ENCODE assay signal across 17 mouse cellular contexts in genomic region chr1:13928679-13929078, GRCm38 (mm10).
"Had no signal": no experiment of that assay in that cellular context is flagged by ENCODE, and none has a peak within 500 bp of the region (broad histone marks: within the 10 kb centered on the region; RNA-seq: fewer than 3 reads in every experiment).

No protein-coding gene starts in this region.

- H3K4me1 ChIP-seq: liver, embryonic 13.5 days; liver, embryonic 15.5 days; megakaryocyte, embryonic 14.5 days; midbrain, embryonic 13.5 days; midbrain, embryonic 15.5 days; neural tube, embryonic 12.5 days; stomach, embryonic 15.5 days had no signal

- H3K4me3 ChIP-seq: liver, embryonic 13.5 days; liver, embryonic 15.5 days; megakaryocyte, embryonic 14.5 days; midbrain, embryonic 13.5 days; midbrain, embryonic 15.5 days; neural tube, embryonic 12.5 days; stomach, embryonic 15.5 days had no signal

- H3K9me3 ChIP-seq: liver, embryonic 13.5 days; liver, embryonic 15.5 days; megakaryocyte, embryonic 14.5 days; midbrain, embryonic 13.5 days; midbrain, embryonic 15.5 days; neural tube, embryonic 12.5 days; stomach, embryonic 15.5 days had no signal

- H3K9ac ChIP-seq: liver, embryonic 13.5 days; liver, embryonic 15.5 days; liver, postnatal 0 days; midbrain, embryonic 13.5 days; midbrain, embryonic 15.5 days; neural tube, embryonic 12.5 days; stomach, embryonic 15.5 days had no signal

- H3K27ac ChIP-seq: liver, embryonic 13.5 days; liver, embryonic 15.5 days; macrophage; midbrain, embryonic 13.5 days; midbrain, embryonic 15.5 days; neural tube, embryonic 12.5 days; stomach, embryonic 15.5 days; stomach, postnatal 0 days had no signal

- DNase-seq: liver; liver, embryonic 13.5 days; liver, postnatal 0 days; right cerebral cortex, postnatal 14 days; thymus, adult 2 months; thymus, postnatal 25 days; thymus, postnatal 4 days had no signal

- H3K4me2 ChIP-seq: liver, embryonic 11.5 days; liver, embryonic 13.5 days; liver, embryonic 15.5 days; midbrain, embryonic 11.5 days; midbrain, embryonic 13.5 days; midbrain, embryonic 15.5 days; neural tube, embryonic 12.5 days; stomach, embryonic 15.5 days had no signal

- H3K27me3 ChIP-seq: liver, embryonic 13.5 days; liver, embryonic 15.5 days; megakaryocyte, embryonic 14.5 days; midbrain, embryonic 13.5 days; midbrain, embryonic 15.5 days; stomach, embryonic 15.5 days had no signal

- H3K36me3 ChIP-seq: liver, embryonic 13.5 days; liver, embryonic 15.5 days; midbrain, embryonic 13.5 days; midbrain, embryonic 15.5 days; neural tube, embryonic 12.5 days; stomach, embryonic 15.5 days had no signal

- ATAC-seq: liver, postnatal 0 days; midbrain, embryonic 13.5 days; midbrain, embryonic 15.5 days had no signal
